Mouse (Mus musculus) C2C12 (cell line): ENCODE measurements around the gene Abhd12.

ENCODE experiments used
- CEBPB ChIP-seq: IDR thresholded peaks from one replicate; pipeline ENCODE4 v1.6.1; 2011; ENCODE audit warnings: low read depth, mild to moderate bottlenecking, control low read depth, moderate library complexity
- CTCF ChIP-seq: IDR thresholded peaks from one replicate; pipeline ENCODE4 v1.5.1; 2011; ENCODE audit not compliant: control insufficient read depth, insufficient read depth, insufficient read length
- FOSL1 ChIP-seq: IDR thresholded peaks from one replicate; pipeline ENCODE4 v1.8.0; 2011; ENCODE audit warnings: mild to moderate bottlenecking, low read length; ENCODE audit not compliant: poor library complexity, insufficient read depth, severe bottlenecking
- MAX ChIP-seq: IDR thresholded peaks from one replicate; pipeline ENCODE4 v1.6.1; 2011; ENCODE audit warnings: mild to moderate bottlenecking, control low read depth
- MYOD1 ChIP-seq: IDR thresholded peaks from one replicate; pipeline ENCODE4 v1.6.1; 2011; ENCODE audit warnings: low read depth; ENCODE audit not compliant: control insufficient read depth, insufficient read length
- USF1 ChIP-seq: IDR thresholded peaks from one replicate; pipeline ENCODE4 v1.6.1; 2011; ENCODE audit warnings: low read depth, mild to moderate bottlenecking, control low read depth, moderate library complexity

DNA sequence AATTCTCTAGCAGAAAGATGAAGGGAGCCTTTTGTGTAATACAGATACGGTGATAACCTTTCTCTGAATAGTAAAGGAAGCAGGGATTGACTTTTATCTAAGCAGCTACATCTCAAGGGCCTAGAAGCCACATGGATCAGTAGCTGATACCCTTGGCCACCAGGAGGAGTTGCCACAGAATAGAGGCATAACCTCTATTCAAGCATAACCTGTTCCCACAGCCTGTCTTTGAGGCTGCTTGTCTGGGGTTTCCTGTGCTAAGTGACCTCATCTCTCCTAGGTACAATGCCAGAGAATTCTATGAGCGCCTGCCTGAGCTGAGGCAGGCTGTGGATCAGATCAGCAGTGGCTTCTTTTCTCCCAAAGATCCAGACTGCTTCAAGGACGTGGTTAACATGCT lies 76.4 kb downstream of the Abhd12 start:
- no peak for TF ChIP-seq CTCF
- no peak for TF ChIP-seq MAX
- TF ChIP-seq USF1 = no peak
- TF ChIP-seq MYOD1 = no peak
- no peak for TF ChIP-seq FOSL1
- no peak for TF ChIP-seq CEBPB
